Mouse (Mus musculus) CH12.LX (cell line): ENCODE measurements around the gene Zic5. TPM values are rescaled to one million over a fixed set of nuclear protein-coding genes. Genes with fewer than 3 reads are reported as not detected.

Source experiments
- DNase-seq: peaks from one replicate; pipeline ENCODE4 v3.0.0-alpha.2; 2013; ENCODE audit errors: extremely low read depth
- H3K27ac ChIP-seq: 2 replicates; pipeline ENCODE4 v1.5.1; 2012; ENCODE audit warnings: low read depth, mild to moderate bottlenecking, control low read depth, moderate library complexity; ENCODE audit not compliant: insufficient read depth
- H3K27me3 ChIP-seq: replicated peaks from 2 replicates; pipeline ENCODE3; 2012; ENCODE audit warnings: inconsistent platforms
- H3K36me3 ChIP-seq, 2 experiments: replicated peaks in 1 of 2; 2 replicates each; pipeline versions ENCODE3 to v1.6.1; 2012; ENCODE audit warnings: inconsistent platforms in 1 of 2, low read length in 1 of 2, mild to moderate bottlenecking in 1 of 2, mixed read lengths in 1 of 2, moderate library complexity in 1 of 2; ENCODE audit not compliant: control insufficient read depth in 1 of 2, insufficient read depth in 1 of 2
- H3K4me1 ChIP-seq, 2 experiments: 2 replicates each; pipeline ENCODE4 v1.6.1; 2012; ENCODE audit warnings: inconsistent platforms in 1 of 2, moderate library complexity in 1 of 2; ENCODE audit not compliant: insufficient read depth in 2 of 2, control insufficient read depth in 1 of 2
- H3K4me2 ChIP-seq: 2 replicates; pipeline ENCODE4 v1.6.1; 2012; ENCODE audit warnings: low read depth, mild to moderate bottlenecking, control low read depth; ENCODE audit not compliant: poor library complexity, insufficient read depth, severe bottlenecking
- H3K4me3 ChIP-seq, 3 experiments: fragments of 150-350 bp in 1 of 3; sonication (generic) in 1 of 3; replicated peaks in 1 of 3; 2 replicates each; pipeline versions ENCODE3 to v1.5.1; 2011 to 2012; ENCODE audit warnings: low read depth in 2 of 3, low read length in 2 of 3, mild to moderate bottlenecking in 2 of 3, moderate library complexity in 2 of 3, control low read depth in 1 of 3, improper control_type of control experiment in 1 of 3, inconsistent platforms in 1 of 3, mixed read lengths in 1 of 3; ENCODE audit not compliant: poor library complexity in 1 of 3
- H3K79me2 ChIP-seq: replicated peaks from 2 replicates; pipeline ENCODE4 v1.6.1; 2012; ENCODE audit warnings: mild to moderate bottlenecking, moderate library complexity; ENCODE audit not compliant: control insufficient read depth, poor library complexity, insufficient read depth, severe bottlenecking; ENCODE audit errors: extremely low read depth
- H3K9ac ChIP-seq: 2 replicates; pipeline ENCODE4 v1.6.1; 2012; ENCODE audit warnings: low read depth, mild to moderate bottlenecking, control low read depth, moderate library complexity; ENCODE audit not compliant: insufficient read depth
- H3K9me3 ChIP-seq: replicated peaks from 2 replicates; pipeline ENCODE3; 2012; ENCODE audit warnings: low read length, inconsistent platforms, mixed read lengths
- BHLHE40 ChIP-seq: IDR thresholded peaks from 2 replicates; pipeline ENCODE4 v1.6.1; 2011; ENCODE audit warnings: mild to moderate bottlenecking, low read depth, low read length, improper control_type of control experiment
- CTCF ChIP-seq, 2 experiments: IDR thresholded peaks in 1 of 2; conservative IDR thresholded peaks in 1 of 2; 2 replicates each; pipeline ENCODE4 v1.5.1; 2011 to 2012; ENCODE audit warnings: low read depth in 2 of 2, low read length in 2 of 2, improper control_type of control experiment in 1 of 2, inconsistent platforms in 1 of 2, mild to moderate bottlenecking in 1 of 2, moderate library complexity in 1 of 2
- ETS1 ChIP-seq: conservative IDR thresholded peaks from 2 replicates; pipeline ENCODE4 v1.6.1; 2012; ENCODE audit warnings: low read depth, mild to moderate bottlenecking, inconsistent platforms, low read length, improper control_type of control experiment, moderate library complexity
- GABPA ChIP-seq: IDR thresholded peaks from 2 replicates; pipeline ENCODE4 v1.6.1; 2012; ENCODE audit warnings: low read depth, low read length, improper control_type of control experiment, inconsistent platforms; ENCODE audit not compliant: insufficient replicate concordance
- HCFC1 ChIP-seq: IDR thresholded peaks from 2 replicates; pipeline ENCODE4 v1.6.1; 2012; ENCODE audit warnings: low read depth, mild to moderate bottlenecking, inconsistent platforms, low read length, improper control_type of control experiment
- IRF4 ChIP-seq: IDR thresholded peaks from 2 replicates; pipeline ENCODE4 v1.6.1; 2014; ENCODE audit warnings: low read depth, mild to moderate bottlenecking, inconsistent platforms, low read length, improper control_type of control experiment
- JUND ChIP-seq: conservative IDR thresholded peaks from 2 replicates; pipeline ENCODE4 v1.6.1; 2011; ENCODE audit warnings: low read depth, low read length, improper control_type of control experiment
- KAT2A ChIP-seq: IDR thresholded peaks from 2 replicates; pipeline ENCODE4 v1.6.1; 2012; ENCODE audit warnings: low read length, improper control_type of control experiment, inconsistent platforms; ENCODE audit not compliant: insufficient replicate concordance
- MAX ChIP-seq: IDR thresholded peaks from 2 replicates; pipeline ENCODE4 v1.6.1; 2011; ENCODE audit warnings: low read length, improper control_type of control experiment
- MEF2A ChIP-seq: IDR thresholded peaks from 2 replicates; pipeline ENCODE4 v1.6.1; 2014; ENCODE audit warnings: low read depth, mild to moderate bottlenecking, inconsistent platforms, low read length, improper control_type of control experiment, borderline replicate concordance
- MYC ChIP-seq: IDR thresholded peaks from 2 replicates; pipeline ENCODE4 v1.6.1; 2011; ENCODE audit warnings: low read depth, mild to moderate bottlenecking, improper control_type of control experiment, low read length
- NRF1 ChIP-seq: IDR thresholded peaks from 2 replicates; pipeline ENCODE4 v1.6.1; 2014; ENCODE audit warnings: low read depth, mild to moderate bottlenecking, inconsistent platforms, low read length, improper control_type of control experiment, moderate library complexity
- RCOR1 ChIP-seq: conservative IDR thresholded peaks from 2 replicates; pipeline ENCODE4 v1.6.1; 2012; ENCODE audit warnings: low read depth, mild to moderate bottlenecking, inconsistent platforms, low read length, improper control_type of control experiment
- SIN3A ChIP-seq: IDR thresholded peaks from 2 replicates; pipeline ENCODE4 v1.6.1; 2012; ENCODE audit warnings: low read length, improper control_type of control experiment, inconsistent platforms
- TBP ChIP-seq: conservative IDR thresholded peaks from 2 replicates; pipeline ENCODE4 v1.6.1; 2011; ENCODE audit warnings: low read depth, low read length, improper control_type of control experiment
- ZC3H11A ChIP-seq: IDR thresholded peaks from 2 replicates; pipeline ENCODE4 v1.6.1; 2012; ENCODE audit warnings: low read depth, mild to moderate bottlenecking, inconsistent platforms, low read length, improper control_type of control experiment
- ZMIZ1 ChIP-seq: IDR thresholded peaks from 2 replicates; pipeline ENCODE4 v1.6.1; 2012; ENCODE audit warnings: low read depth, mild to moderate bottlenecking, inconsistent platforms, low read length, improper control_type of control experiment
- ZNF384 ChIP-seq: IDR thresholded peaks from 2 replicates; pipeline ENCODE4 v1.6.1; 2012; ENCODE audit warnings: low read depth, low read length, improper control_type of control experiment, inconsistent platforms
- dilution Hi-C: fragments of 300-500 bp; cut with MboI; formaldehyde crosslinking; loops from 2 replicates; pipeline ENCODE4 v1.14.3; 2020; ENCODE audit warnings: low sequenced_read_pairs; ENCODE audit not compliant: extremely low pct_unique_long_range_greater_than_20kb, extremely low pct_ligation_motif_present
- in situ Hi-C: fragments of 300-500 bp; cut with MboI; formaldehyde crosslinking; loops from 3 replicates; pipeline ENCODE4 v1.14.3; 2019; ENCODE audit warnings: low sequenced_read_pairs, low pct_ligation_motif_present, low pct_unique_long_range_greater_than_20kb, mixed read lengths
- polyA plus RNA-seq: library from polyadenylated mRNA; unstranded; fragments of >175 nt; gene quantifications from 2 replicates; pipeline ENCODE4 v1.2.1, GENCODE M21; 2012; ENCODE audit warnings: low read depth; ENCODE audit not compliant: insufficient read length
- total RNA-seq, 2 experiments: library from RNA; depleted of rRNA; stranded (reverse); fragments of 300-350 nt in 1 of 2; fragments of >200 nt in 1 of 2; gene quantifications; 2 replicates each; pipeline ENCODE4 v1.2.3; 2012 to 2014

Zic5 gene
- total and polyA plus RNA-seq, 3 experiments, result 1.3 to 9.1 (median 1.5) TPM

GRCm38 (mm10) chr14:122474891-122475556, 9.5 kb upstream of the Zic5 start, which contains the start of gene Zic2:
TSS of gene Zic2 (plus strand) at chr14:122475435.
- TF ChIP-seq SIN3A (no peak), ETS1 (no peak), MYC (no peak), BHLHE40 (no peak), KAT2A (no peak), ZMIZ1 (no peak)
- no peak within 1 kb of the TSS for H3K9ac ChIP-seq
- no peaks in the 10 kb centered on the region for H3K79me2 ChIP-seq
- no peaks in the 10 kb centered on the region for H3K4me1 ChIP-seq
- dilution Hi-C loops (no loop called here), in situ Hi-C loops (no loop called here)
- H3K27me3 ChIP-seq, result no peaks in the 10 kb centered on the region
- no peak for DNase-seq
- peaks cover 31% of the 10 kb centered on the region for H3K9me3 ChIP-seq
- H3K36me3 ChIP-seq, result no peaks in the 10 kb centered on the region
- H3K27ac ChIP-seq, result no peak within 1 kb of the TSS
- H3K4me2 ChIP-seq, result no peak within 1 kb of the TSS
- no peak within 1 kb of the TSS for H3K4me3 ChIP-seq

GRCm38 (mm10) chr14:122474041-122474890, 8.8 kb upstream of the Zic5 start:
- Histone ChIP-seq H3K36me3 (no peaks in the 10 kb centered on the region), H3K4me1 (no peaks in the 10 kb centered on the region), H3K9me3 (peaks cover 31% of the 10 kb centered on the region), H3K4me2 (no peak overlapping the region)
- DNase-seq, result no peak
- TF ChIP-seq NRF1, result no peak
- TF ChIP-seq MEF2A, result no peak
- no peak for TF ChIP-seq TBP
- no peak for TF ChIP-seq GABPA
- TF ChIP-seq CTCF (conservative IDR thresholded peaks at IDR 0.05 in 1 of 2, IDR thresholded peaks at IDR 0.05 in 1 of 2; ENCODE audit: low read depth in 2 of 2, low read length in 2 of 2), result no peak
- TF ChIP-seq RCOR1, result no peak
- no peak for TF ChIP-seq ZNF384
- no peak for TF ChIP-seq HCFC1
- TF ChIP-seq ZC3H11A, result no peak
- no peak for TF ChIP-seq IRF4
- no peak for TF ChIP-seq MYC
- no peak for TF ChIP-seq JUND
- TF ChIP-seq MAX, result no peak
- TF ChIP-seq, all 38 proteins: peak for 0
- no peak overlapping the region for H3K4me3 ChIP-seq
- H3K79me2 ChIP-seq, result no peaks in the 10 kb centered on the region
- dilution Hi-C loops, result no loop called here
- H3K9ac ChIP-seq, result no peak overlapping the region
- no peaks in the 10 kb centered on the region for H3K27me3 ChIP-seq
- H3K27ac ChIP-seq, result no peak overlapping the region
- in situ Hi-C loops, result no loop called here
